Mouse (Mus musculus) lung, adult 2 months (tissue): ENCODE measurements around the gene Erg.

Source experiments
- CTCF ChIP-seq: fragments of 200-500 bp; IDR thresholded peaks from 2 replicates; pipeline ENCODE4 v1.5.1; 2011; ENCODE audit warnings: mild to moderate bottlenecking, low read length, control low read depth; ENCODE audit not compliant: insufficient read depth
- POLR2A ChIP-seq: fragments of 200-500 bp; IDR thresholded peaks from 2 replicates; pipeline ENCODE4 v1.6.1; 2011; ENCODE audit warnings: low read depth, mild to moderate bottlenecking, control low read depth, low read length, borderline replicate concordance; ENCODE audit errors: extremely low read depth

- no peak for TF ChIP-seq POLR2A
- TF ChIP-seq CTCF = no peak
Observed at GRCm38 (mm10) chr16:95490386-95490785, 96.0 kb downstream of the Erg start.
